Mouse (Mus musculus): Measurements from ENCODE around the gene Phf14.

DNA sequence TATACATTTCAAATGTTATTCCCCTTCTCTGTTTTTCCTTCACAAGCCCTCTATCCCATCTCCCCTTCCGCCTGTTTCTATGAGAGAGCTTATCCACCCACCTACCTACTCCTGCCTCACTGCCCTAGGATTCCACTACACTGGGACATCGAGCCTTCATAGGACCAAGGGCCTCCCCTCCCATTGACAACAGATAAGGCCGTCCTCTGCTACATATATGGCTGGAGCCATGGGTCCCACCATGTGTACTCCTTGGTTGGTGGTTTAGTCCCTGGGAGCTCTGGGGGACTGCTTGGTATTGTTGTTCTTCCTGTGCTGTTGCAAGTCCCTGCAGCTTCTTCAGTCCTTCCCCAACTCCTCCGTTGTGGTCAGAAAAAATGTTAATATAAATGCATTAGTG lies 97.8 kb downstream of the Phf14 start:
- TF ChIP-seq HCFC1 (IDR thresholded peaks at IDR 0.05; ENCODE audit: borderline replicate concordance, insufficient read depth, low read length), result no peak
- no peak for TF ChIP-seq MAFK (IDR thresholded peaks at IDR 0.05; ENCODE audit: insufficient read depth, low read depth, low read length)
